Mouse (Mus musculus) adipose tissue, adult 10 weeks (tissue): ENCODE data around the gene Tssk2. TPM values are rescaled to one million over a fixed set of nuclear protein-coding genes. Genes with fewer than 3 reads are reported as not detected.

ENCODE experiments used
- polyA plus RNA-seq: library from polyadenylated mRNA; stranded (reverse); fragments of 350-450 nt; fragmentation: Illumina TruSeq; extraction: RNeasy Lipid Tissue Mini Kit (QIAGEN cat#74804); gene quantifications from one replicate; pipeline ENCODE4 v1.2.3, GENCODE M21; 2014; ENCODE audit warnings: low read depth, low replicate concordance

The Tssk2 gene
- polyA plus RNA-seq: 11.3 TPM

GRCm38 (mm10) chr16:17898462-17898861 lies at the start of gene Tssk2, which contains the start of gene Dgcr2:
Gene Tssk2, plus strand, starts transcription at chr16:17898637.
Gene Dgcr2, minus strand, starts transcription at chr16:17898562.

DNA sequence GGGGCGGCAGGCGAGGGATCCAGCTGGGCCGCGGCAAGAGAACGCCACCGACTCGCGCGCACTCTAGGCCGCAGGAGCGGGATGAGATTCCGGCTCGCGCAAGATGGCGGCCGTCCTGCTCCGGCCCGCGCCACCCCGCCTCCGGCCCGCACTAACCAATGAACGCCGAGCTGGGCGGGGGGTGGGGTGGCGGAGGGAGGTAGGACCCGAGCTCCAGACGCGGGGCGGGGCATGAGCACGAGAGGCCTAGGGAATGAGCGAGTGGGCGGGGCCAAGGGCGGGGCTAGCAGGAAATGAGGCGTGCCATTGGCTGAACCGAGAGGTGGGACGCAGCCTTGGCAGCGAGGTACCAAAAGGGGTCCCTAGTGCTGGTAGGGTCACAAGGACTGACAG lies 6.9 kb upstream of the Tssk2 start, which contains the start of gene Gm20518:
Gm20518 (minus strand) TSS at position 105 of the 393 bp plus-strand sequence.

DNA sequence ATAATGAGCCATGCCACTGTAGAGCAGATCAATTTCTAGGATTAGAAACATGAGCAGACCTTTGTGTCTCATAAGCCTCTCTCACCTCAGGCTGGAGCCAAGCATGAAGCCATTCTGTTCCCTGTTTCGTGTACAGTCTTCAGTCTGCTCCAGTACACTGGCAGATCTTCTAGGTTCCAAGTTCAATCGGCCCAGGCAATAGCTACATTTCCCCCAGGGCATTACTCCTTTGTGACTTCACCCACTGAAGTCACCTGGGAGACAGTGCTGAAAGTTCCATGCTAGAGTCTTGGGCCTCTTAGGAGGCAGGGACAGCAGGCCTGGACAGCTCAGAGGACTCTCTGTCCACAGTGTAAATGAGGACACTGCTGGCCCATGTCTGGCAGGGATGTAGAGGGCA lies 4.5 kb upstream of the Tssk2 start, which contains the start of gene Tssk1:
Tssk1 (plus strand) TSS at position 301 of the 400 bp plus-strand sequence.

DNA sequence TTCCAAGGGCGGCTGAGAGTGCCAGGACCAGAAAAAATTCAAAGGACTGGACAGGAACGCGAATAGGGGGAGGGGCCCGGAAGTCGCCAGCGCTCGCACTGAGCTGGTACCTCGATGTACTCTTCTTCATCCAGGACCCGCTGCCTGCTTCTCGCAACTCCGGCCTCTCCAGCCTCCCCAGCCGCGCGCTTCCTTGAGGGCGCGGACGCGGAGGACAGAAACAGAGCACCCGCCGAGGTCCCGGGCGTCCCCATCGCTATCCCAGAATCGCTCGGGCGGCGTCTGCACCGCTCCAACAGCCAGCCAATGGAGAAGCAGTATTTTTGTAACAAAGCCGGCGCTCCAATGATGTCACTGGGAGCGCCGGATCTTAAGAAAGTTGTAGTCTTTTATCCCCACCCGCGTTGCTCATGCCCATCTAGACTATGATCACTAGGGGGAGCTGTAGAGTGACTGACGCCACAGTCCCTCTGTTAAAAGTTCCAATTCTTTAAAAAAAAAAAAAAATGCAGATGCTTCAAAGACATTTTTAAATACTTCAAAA lies 12.7 kb downstream of the Tssk2 start, which contains the start of gene Ess2:
Ess2 (minus strand) TSS at position 297 of the 544 bp plus-strand sequence.

GRCm38 (mm10) chr16:17914307-17915249 lies 16.1 kb downstream of the Tssk2 start, which contains the start of gene Gsc2:
Gene Gsc2, minus strand, starts transcription at chr16:17915059.

DNA sequence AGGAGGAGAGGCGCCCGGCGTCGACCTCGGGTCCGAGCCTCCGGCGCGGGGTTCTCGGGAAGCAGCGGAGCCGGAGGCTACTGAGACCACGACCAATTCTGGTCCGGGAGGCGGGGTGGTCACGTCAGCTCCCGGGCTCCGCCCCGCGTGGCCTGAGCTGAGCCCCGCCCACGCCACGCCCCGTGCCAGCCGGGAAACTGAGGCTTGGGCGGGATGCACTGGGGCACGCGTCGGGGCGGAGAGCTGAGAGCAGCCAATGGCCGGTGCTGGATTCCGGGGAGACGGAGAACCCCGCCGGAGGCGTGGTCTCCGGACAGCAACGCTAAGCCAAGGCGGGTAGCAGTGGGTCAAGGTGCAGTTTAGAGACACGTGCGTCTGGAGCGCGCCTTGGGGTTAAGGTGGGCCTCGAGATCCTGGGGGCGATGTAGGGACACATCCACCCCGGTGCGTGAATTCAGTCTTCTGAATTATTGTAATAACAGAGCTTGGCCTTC lies 29.7 kb downstream of the Tssk2 start, which contains the start of gene Slc25a1:
Slc25a1 (minus strand) TSS at position 133 of the 494 bp plus-strand sequence.

Other genes starting within 250 kb of the Tssk2 start
- gene Med15, start 165.7 kb upstream of the Tssk2 start, polyA plus RNA-seq: 54.6 TPM
- 31.0 TPM for gene Klhl22, start 139.0 kb upstream of the Tssk2 start, polyA plus RNA-seq
- gene Scarf2, start 101.4 kb upstream of the Tssk2 start, polyA plus RNA-seq: 11.8 TPM
- not detected for gene B830017H08Rik, start 65.5 kb upstream of the Tssk2 start, polyA plus RNA-seq
- 1.2 TPM for gene Car15, start 60.3 kb upstream of the Tssk2 start, polyA plus RNA-seq
- 0.40 TPM for gene Gm20518, start 7.0 kb upstream of the Tssk2 start, polyA plus RNA-seq
- 2.1 TPM for gene Tssk1, start 4.4 kb upstream of the Tssk2 start, polyA plus RNA-seq
- 54.6 TPM for gene Dgcr2, start 75 bp upstream of the Tssk2 start, polyA plus RNA-seq
- gene Ess2, start 12.7 kb downstream of the Tssk2 start, polyA plus RNA-seq: 21.2 TPM
- gene Gsc2, start 16.4 kb downstream of the Tssk2 start, polyA plus RNA-seq: not detected
- gene Slc25a1, start 29.6 kb downstream of the Tssk2 start, polyA plus RNA-seq: 152 TPM
- not detected for gene Vpreb2, start 81.8 kb downstream of the Tssk2 start, polyA plus RNA-seq
- gene Dgcr6, start 154.2 kb downstream of the Tssk2 start, polyA plus RNA-seq: 68.8 TPM
- gene Prodh, start 191.6 kb downstream of the Tssk2 start, polyA plus RNA-seq: 54.2 TPM
- 1.4 TPM for gene Rtn4r, start 229.0 kb downstream of the Tssk2 start, polyA plus RNA-seq